Mouse (Mus musculus) T-helper 2 cell (primary cell): Measurements from ENCODE around the gene Ano6.

Source experiments
- in situ Hi-C: fragments of 300-600 bp; cut with MboI, MseI; formaldehyde crosslinking; loops from one replicate; pipeline ENCODE4 v1.15.1; 2025; ENCODE audit warnings: high pct_unique_total_duplicates

The Ano6 gene

GRCm38 (mm10) chr15:95884658-95885620 lies 94.3 kb downstream of the Ano6 start:
- in situ Hi-C loops, result no loop called here

- in situ Hi-C loops, result no loop called here
Measured at GRCm38 (mm10) chr15:95885953-95886820, 95.5 kb downstream of the Ano6 start.

GRCm38 (mm10) chr15:95887365-95887764 lies 96.7 kb downstream of the Ano6 start:
- in situ Hi-C loops, result no loop called here

GRCm38 (mm10) chr15:95888556-95888955 lies 97.9 kb downstream of the Ano6 start:
- in situ Hi-C loops, result no loop called here

- in situ Hi-C loops, result no loop called here
Measured at GRCm38 (mm10) chr15:95890368-95890767, 99.7 kb downstream of the Ano6 start.

GRCm38 (mm10) chr15:95892171-95892570 lies 101.5 kb downstream of the Ano6 start:
- in situ Hi-C loops, result no loop called here

- in situ Hi-C loops, result no loop called here
Measured at GRCm38 (mm10) chr15:95892929-95893328, 102.3 kb downstream of the Ano6 start.

- in situ Hi-C loops, result no loop called here
Measured at GRCm38 (mm10) chr15:95895699-95896098, 105.1 kb downstream of the Ano6 start.

GRCm38 (mm10) chr15:95897653-95898052 lies 107.0 kb downstream of the Ano6 start:
- in situ Hi-C loops, result no loop called here

GRCm38 (mm10) chr15:95898438-95898837 lies 107.8 kb downstream of the Ano6 start:
- in situ Hi-C loops, result no loop called here

GRCm38 (mm10) chr15:95902396-95902795 lies 111.8 kb downstream of the Ano6 start:
- in situ Hi-C loops, result no loop called here

- in situ Hi-C loops, result no loop called here
Measured at GRCm38 (mm10) chr15:95904247-95904646, 113.6 kb downstream of the Ano6 start.

GRCm38 (mm10) chr15:95906017-95906749 lies 115.5 kb downstream of the Ano6 start:
- in situ Hi-C loops, result no loop called here

GRCm38 (mm10) chr15:95906891-95907290 lies 116.2 kb downstream of the Ano6 start:
- in situ Hi-C loops, result no loop called here

GRCm38 (mm10) chr15:95907337-95907736 lies 116.7 kb downstream of the Ano6 start:
- in situ Hi-C loops, result no loop called here

- in situ Hi-C loops, result no loop called here
Measured at GRCm38 (mm10) chr15:95907909-95908308, 117.3 kb downstream of the Ano6 start.

- in situ Hi-C loops, result no loop called here
Measured at GRCm38 (mm10) chr15:95910099-95910780, 119.6 kb downstream of the Ano6 start.

- in situ Hi-C loops, result no loop called here
Measured at GRCm38 (mm10) chr15:95914963-95915362, 124.3 kb downstream of the Ano6 start.

- in situ Hi-C loops, result no loop called here
Measured at GRCm38 (mm10) chr15:95915477-95915876, 124.8 kb downstream of the Ano6 start.

- in situ Hi-C loops, result no loop called here
Measured at GRCm38 (mm10) chr15:95917330-95917729, 126.7 kb downstream of the Ano6 start.

- in situ Hi-C loops, result no loop called here
Measured at GRCm38 (mm10) chr15:95920047-95920446, 129.4 kb downstream of the Ano6 start.
